Mouse (Mus musculus): ENCODE results near the gene Rab34. TPM values are rescaled to one million over a fixed set of nuclear protein-coding genes. Genes with fewer than 3 reads are reported as not detected.

Rab34 gene
- 17.8 TPM for polyA plus RNA-seq (2014; fragmentation: Illumina TruSeq; extraction: RNeasy Lipid Tissue Mini Kit (QIAGEN cat#74804); ENCODE audit: low read depth, low replicate concordance)

GRCm38 (mm10) chr11:78188331-78189233 is at the start of gene Rab34:
Rab34 (plus strand) TSS chr11:78188430.

GRCm38 (mm10) chr11:78164924-78165760 is 23.1 kb upstream of the Rab34 start, which contains the start of gene Traf4:
Traf4 (minus strand) TSS chr11:78165589.

GRCm38 (mm10) chr11:78176402-78176862 is 11.8 kb upstream of the Rab34 start, which contains the start of the genes Nek8 and Tlcd1:
Nek8 (minus strand) TSS chr11:78176675.
Tlcd1 (plus strand) TSS chr11:78176711.

DNA sequence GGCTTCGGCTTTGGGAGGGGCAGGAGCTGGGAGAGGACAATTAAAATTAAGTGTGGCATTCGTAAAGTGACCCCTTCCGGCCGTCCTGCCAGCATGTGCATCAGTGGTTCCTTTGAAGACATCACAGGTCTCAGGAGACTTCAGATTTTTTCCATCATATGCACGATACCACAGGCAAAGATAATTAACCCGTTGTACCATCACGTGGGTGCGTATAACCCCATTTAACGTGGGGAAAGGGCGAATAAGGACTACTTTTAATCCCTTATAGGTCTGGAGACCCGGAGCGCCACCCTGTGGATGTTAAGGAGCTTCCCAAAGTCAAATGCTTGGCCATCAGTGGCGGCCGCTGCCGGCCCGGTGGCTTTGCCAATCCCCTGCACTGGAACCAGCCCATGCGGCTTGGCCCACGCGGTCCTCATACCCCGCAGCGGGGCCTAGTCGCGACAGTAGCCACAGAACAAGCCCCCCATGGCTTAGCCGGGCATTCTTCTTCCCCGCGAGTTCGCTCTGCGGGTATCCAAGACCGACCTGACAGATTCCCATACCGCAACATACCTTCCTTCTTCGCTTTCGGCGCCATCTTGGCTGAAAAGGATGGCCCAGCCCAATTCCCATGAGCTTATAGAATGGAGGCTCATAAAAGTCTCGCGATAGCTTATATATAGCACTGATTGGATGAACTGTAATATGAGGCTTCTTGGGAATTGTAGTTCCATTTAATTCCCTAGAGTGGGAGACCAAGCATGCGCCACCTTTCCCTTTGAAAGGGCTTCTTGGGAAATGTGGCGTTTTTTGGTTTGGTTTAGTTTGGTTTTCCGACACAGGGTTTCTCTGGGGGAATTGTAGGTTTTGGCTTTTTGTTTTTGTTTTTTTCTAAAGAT is 5.0 kb upstream of the Rab34 start, which contains the start of gene Rpl23a:
Rpl23a (minus strand) TSS at position 624 of the 884 bp plus-strand sequence.

GRCm38 (mm10) chr11:78193113-78193512 is 4.9 kb downstream of the Rab34 start, which contains the start of gene Proca1:
Proca1 (plus strand) TSS chr11:78193392.

Other genes starting within 250 kb of the Rab34 start
- gene Phf12, start 205.7 kb upstream of the Rab34 start, polyA plus RNA-seq (2014; fragmentation: Illumina TruSeq; extraction: RNeasy Lipid Tissue Mini Kit (QIAGEN cat#74804); ENCODE audit: low read depth, low replicate concordance) = 20.4 TPM
- 9.0 TPM for gene Dhrs13, start 156.2 kb upstream of the Rab34 start, polyA plus RNA-seq (2014; fragmentation: Illumina TruSeq; extraction: RNeasy Lipid Tissue Mini Kit (QIAGEN cat#74804); ENCODE audit: low read depth, low replicate concordance)
- gene Flot2, start 150.5 kb upstream of the Rab34 start, polyA plus RNA-seq (2014; fragmentation: Illumina TruSeq; extraction: RNeasy Lipid Tissue Mini Kit (QIAGEN cat#74804); ENCODE audit: low read depth, low replicate concordance) = 14.0 TPM
- 12.8 TPM for gene Eral1, start 108.0 kb upstream of the Rab34 start, polyA plus RNA-seq (2014; fragmentation: Illumina TruSeq; extraction: RNeasy Lipid Tissue Mini Kit (QIAGEN cat#74804); ENCODE audit: low read depth, low replicate concordance)
- 12.1 TPM for gene Fam222b, start 93.8 kb upstream of the Rab34 start, polyA plus RNA-seq (2014; fragmentation: Illumina TruSeq; extraction: RNeasy Lipid Tissue Mini Kit (QIAGEN cat#74804); ENCODE audit: low read depth, low replicate concordance)
- 1.2 TPM for gene Traf4, start 22.8 kb upstream of the Rab34 start, polyA plus RNA-seq (2014; fragmentation: Illumina TruSeq; extraction: RNeasy Lipid Tissue Mini Kit (QIAGEN cat#74804); ENCODE audit: low read depth, low replicate concordance)
- 4.7 TPM for gene Nek8, start 11.8 kb upstream of the Rab34 start, polyA plus RNA-seq (2014; fragmentation: Illumina TruSeq; extraction: RNeasy Lipid Tissue Mini Kit (QIAGEN cat#74804); ENCODE audit: low read depth, low replicate concordance)
- 38.1 TPM for gene Tlcd1, start 11.7 kb upstream of the Rab34 start, polyA plus RNA-seq (2014; fragmentation: Illumina TruSeq; extraction: RNeasy Lipid Tissue Mini Kit (QIAGEN cat#74804); ENCODE audit: low read depth, low replicate concordance)
- gene Rpl23a, start 4.8 kb upstream of the Rab34 start, polyA plus RNA-seq (2014; fragmentation: Illumina TruSeq; extraction: RNeasy Lipid Tissue Mini Kit (QIAGEN cat#74804); ENCODE audit: low read depth, low replicate concordance) = 709 TPM
- 28.4 TPM for gene Proca1, start 5.0 kb downstream of the Rab34 start, polyA plus RNA-seq (2014; fragmentation: Illumina TruSeq; extraction: RNeasy Lipid Tissue Mini Kit (QIAGEN cat#74804); ENCODE audit: low read depth, low replicate concordance)
- gene Sdf2, start 57.3 kb downstream of the Rab34 start, polyA plus RNA-seq (2014; fragmentation: Illumina TruSeq; extraction: RNeasy Lipid Tissue Mini Kit (QIAGEN cat#74804); ENCODE audit: low read depth, low replicate concordance) = 49.5 TPM
- 24.0 TPM for gene Supt6, start 57.6 kb downstream of the Rab34 start, polyA plus RNA-seq (2014; fragmentation: Illumina TruSeq; extraction: RNeasy Lipid Tissue Mini Kit (QIAGEN cat#74804); ENCODE audit: low read depth, low replicate concordance)
- 106 TPM for gene 2610507B11Rik, start 73.3 kb downstream of the Rab34 start, polyA plus RNA-seq (2014; fragmentation: Illumina TruSeq; extraction: RNeasy Lipid Tissue Mini Kit (QIAGEN cat#74804); ENCODE audit: low read depth, low replicate concordance)
- gene BC030499, start 102.4 kb downstream of the Rab34 start, polyA plus RNA-seq (2014; fragmentation: Illumina TruSeq; extraction: RNeasy Lipid Tissue Mini Kit (QIAGEN cat#74804); ENCODE audit: low read depth, low replicate concordance) = 0.58 TPM
- 2.7 TPM for gene Spag5, start 113.1 kb downstream of the Rab34 start, polyA plus RNA-seq (2014; fragmentation: Illumina TruSeq; extraction: RNeasy Lipid Tissue Mini Kit (QIAGEN cat#74804); ENCODE audit: low read depth, low replicate concordance)
- 7.2 TPM for gene Aldoc, start 134.5 kb downstream of the Rab34 start, polyA plus RNA-seq (2014; fragmentation: Illumina TruSeq; extraction: RNeasy Lipid Tissue Mini Kit (QIAGEN cat#74804); ENCODE audit: low read depth, low replicate concordance)
- gene Pigs, start 140.0 kb downstream of the Rab34 start, polyA plus RNA-seq (2014; fragmentation: Illumina TruSeq; extraction: RNeasy Lipid Tissue Mini Kit (QIAGEN cat#74804); ENCODE audit: low read depth, low replicate concordance) = 5.2 TPM
- gene Unc119, start 155.1 kb downstream of the Rab34 start, polyA plus RNA-seq (2014; fragmentation: Illumina TruSeq; extraction: RNeasy Lipid Tissue Mini Kit (QIAGEN cat#74804); ENCODE audit: low read depth, low replicate concordance) = 5.7 TPM
- gene Foxn1, start 198.1 kb downstream of the Rab34 start, polyA plus RNA-seq (2014; fragmentation: Illumina TruSeq; extraction: RNeasy Lipid Tissue Mini Kit (QIAGEN cat#74804); ENCODE audit: low read depth, low replicate concordance) = not detected
- not detected for gene Slc13a2, start 233.8 kb downstream of the Rab34 start, polyA plus RNA-seq (2014; fragmentation: Illumina TruSeq; extraction: RNeasy Lipid Tissue Mini Kit (QIAGEN cat#74804); ENCODE audit: low read depth, low replicate concordance)